Mouse (Mus musculus): ENCODE data around the gene Lrp2bp.

GRCm38 (mm10) chr8:45975126-45975836, 23.8 kb upstream of the Lrp2bp start, which contains the start of the genes 1700029J07Rik and Ufsp2:
- TF ChIP-seq GATA1 (IDR thresholded peaks at IDR 0.05; ENCODE audit: low read length): no peak
- no peak for TF ChIP-seq TAL1 (IDR thresholded peaks at IDR 0.05; ENCODE audit: low read length)
